Comparison of ENCODE assay signal across 10 mouse cellular contexts in genomic region chr11:49793131-49793530, GRCm38 (mm10). TPM values are rescaled to one million over a fixed set of nuclear protein-coding genes. Genes with fewer than 3 reads are reported as not detected.
A peak's percentile ranks its signal among the peaks of the same experiment; 100 is the strongest.
DNase-seq lines count a peak whose midpoint lies in the region; ATAC-seq and TF ChIP-seq lines count a peak whose summit lies in the region.
"Had no signal": no experiment of that assay in that cellular context is flagged by ENCODE, and none has a peak within 500 bp of the region (broad histone marks: within the 10 kb centered on the region; RNA-seq: fewer than 3 reads in every experiment).

No protein-coding gene starts in this region.

- DNase-seq in intestine, embryonic 14.5 days (ENCODE audit: low spot score), result no peak
- DNase-seq in ES-E14 (ENCODE audit: low read depth, low spot score), result no peak
- DNase-seq in gastrocnemius, adult 18-20 months (ENCODE audit: low spot score), result peak; percentile 64
- no peak for DNase-seq in adipocyte (ENCODE audit: low spot score)
- DNase-seq in layer of hippocampus, postnatal 10 days (ENCODE audit: low spot score in 2 of 2), result no peak
- DNase-seq in frontal cortex, adult 2 months (ENCODE audit: extremely low spot score in 1 of 2, low spot score in 1 of 2), result no peak

- H3K9me3 ChIP-seq in intestine, embryonic 14.5 days (ENCODE audit: control insufficient read depth, low read length), result no peaks in the 10 kb centered on the region
- no peaks in the 10 kb centered on the region for H3K9me3 ChIP-seq in intestine, embryonic 16.5 days (ENCODE audit: control insufficient read depth, low read length)
- no peaks in the 10 kb centered on the region for H3K9me3 ChIP-seq in ES-E14 (ENCODE audit: control insufficient read depth, insufficient read depth, low read depth, low read length)
- peaks cover 11% of the 10 kb centered on the region; the same call in 1 of the 2 replicates for H3K9me3 ChIP-seq in limb, embryonic 13.5 days
- H3K9me3 ChIP-seq: embryonic facial prominence, embryonic 15.5 days had no signal

- WGBS in intestine, embryonic 14.5 days, result 12% methylated on average over 14 of the region's 14 CpGs
- WGBS in intestine, embryonic 16.5 days, result 10% methylated on average over 14 of the region's 14 CpGs
- 8% methylated on average over 14 of the region's 14 CpGs for WGBS in limb, embryonic 13.5 days

- ATAC-seq in intestine, embryonic 14.5 days (replicated peaks; ENCODE audit: low FRiP score, low TSS enrichment, low read depth), result 0 out of 2 replicates have a peak, but pooled peaks have one; percentile 21
- ATAC-seq in intestine, embryonic 16.5 days, result no peak
- ATAC-seq in limb, embryonic 13.5 days (ENCODE audit: low FRiP score, low read depth), result no peak

- in situ Hi-C loops in ES-E14 (cut with MboI; ENCODE audit: low sequenced_read_pairs in 2 of 2, unreplicated experiment in 2 of 2), result no loop called here

- no peak overlapping the region for H3K27ac ChIP-seq in intestine, embryonic 14.5 days (ENCODE audit: low read depth)
- no peak overlapping the region for H3K27ac ChIP-seq in intestine, embryonic 16.5 days (ENCODE audit: low read length)
- H3K27ac ChIP-seq in ES-E14 (ENCODE audit: insufficient read depth, low read depth, low read length, poor library complexity, severe bottlenecking), result no peak overlapping the region
- H3K27ac ChIP-seq in limb, embryonic 13.5 days, result no peak overlapping the region
- H3K27ac ChIP-seq: embryonic facial prominence, embryonic 15.5 days had no signal

- no peaks in the 10 kb centered on the region for H3K36me3 ChIP-seq in intestine, embryonic 14.5 days (ENCODE audit: control insufficient read depth, insufficient read depth, low read length)
- no peaks in the 10 kb centered on the region for H3K36me3 ChIP-seq in intestine, embryonic 16.5 days (ENCODE audit: control insufficient read depth, insufficient read depth, low read length)
- H3K36me3 ChIP-seq in ES-E14 (ENCODE audit: control insufficient read depth, insufficient read depth, low read length, poor library complexity, severe bottlenecking), result no peaks in the 10 kb centered on the region
- no peaks in the 10 kb centered on the region for H3K36me3 ChIP-seq in limb, embryonic 13.5 days
- H3K36me3 ChIP-seq: embryonic facial prominence, embryonic 15.5 days had no signal

- H3K4me3 ChIP-seq in intestine, embryonic 14.5 days (ENCODE audit: low read depth, low read length), result no peak overlapping the region
- no peak overlapping the region for H3K4me3 ChIP-seq in intestine, embryonic 16.5 days (ENCODE audit: low read length)
- H3K4me3 ChIP-seq in ES-E14 (ENCODE audit: insufficient read depth in 1 of 2, low read depth in 1 of 2, low read length in 2 of 2, poor library complexity in 1 of 2, severe bottlenecking in 1 of 2), result peak overlapping the region in 1 of 2 experiments; percentile 84; a peak in 2 of 4 replicates
- no peak overlapping the region for H3K4me3 ChIP-seq in limb, embryonic 13.5 days
- H3K4me3 ChIP-seq: myocyte had no signal

- peaks cover 7% of the 10 kb centered on the region; the same call in 1 of the 2 replicates for H3K4me1 ChIP-seq in intestine, embryonic 14.5 days (replicated peaks; ENCODE audit: control insufficient read depth, insufficient read depth, low read length)
- peaks cover 11% of the 10 kb centered on the region for H3K4me1 ChIP-seq in intestine, embryonic 16.5 days (ENCODE audit: control insufficient read depth, insufficient read depth, low read length)
- peaks cover 0 to 13% of the 10 kb centered on the region in 2 experiments; a peak in 2 of 4 replicates for H3K4me1 ChIP-seq in ES-E14 (ENCODE audit: control insufficient read depth in 2 of 2, insufficient read depth in 2 of 2, low read length in 2 of 2, poor library complexity in 1 of 2)
- H3K4me1 ChIP-seq in limb, embryonic 13.5 days, result peaks cover 26% of the 10 kb centered on the region

- no peak overlapping the region for H3K9ac ChIP-seq in intestine, embryonic 14.5 days (ENCODE audit: low read length)
- H3K9ac ChIP-seq in intestine, embryonic 16.5 days (ENCODE audit: low read depth, low read length), result no peak overlapping the region
- H3K9ac ChIP-seq in ES-E14 (ENCODE audit: insufficient read depth, low read depth, low read length, poor library complexity, severe bottlenecking), result peak overlapping the region; percentile 10; the same call in 1 of the 2 replicates
- H3K9ac ChIP-seq in limb, embryonic 13.5 days, result no peak overlapping the region
- H3K9ac ChIP-seq: embryonic facial prominence, embryonic 15.5 days had no signal

- no peaks in the 10 kb centered on the region for H3K27me3 ChIP-seq in intestine, embryonic 14.5 days (replicated peaks; ENCODE audit: control insufficient read depth, insufficient read depth, low read length)
- H3K27me3 ChIP-seq in intestine, embryonic 16.5 days (replicated peaks; ENCODE audit: control insufficient read depth, insufficient read depth, low read length), result no peaks in the 10 kb centered on the region
- no peaks in the 10 kb centered on the region for H3K27me3 ChIP-seq in limb, embryonic 13.5 days
- H3K27me3 ChIP-seq: embryonic facial prominence, embryonic 15.5 days had no signal

- no peak overlapping the region for H3K4me2 ChIP-seq in intestine, embryonic 14.5 days (ENCODE audit: low read length)
- no peak overlapping the region for H3K4me2 ChIP-seq in intestine, embryonic 16.5 days (ENCODE audit: low read depth, low read length)
- peak overlapping the region; percentile 86 for H3K4me2 ChIP-seq in limb, embryonic 13.5 days (replicated peaks)

TF ChIP-seq in ES-E14, 5 proteins besides CTCF, POLR2A, EP300 and RAD21:
- TF ChIP-seq ZNF384 (IDR thresholded peaks at IDR 0.05; ENCODE audit: low read depth, low read length) (no peak), HCFC1 (IDR thresholded peaks at IDR 0.05; ENCODE audit: borderline replicate concordance, insufficient read depth, low read length) (no peak), CHD2 (IDR thresholded peaks at IDR 0.05; ENCODE audit: low read depth, low read length) (no peak), MAFK (IDR thresholded peaks at IDR 0.05; ENCODE audit: insufficient read depth, low read depth, low read length) (no peak), ZC3H11A (IDR thresholded peaks at IDR 0.05; ENCODE audit: borderline replicate concordance, low read depth, low read length) (no peak)

RNA-seq across cellular contexts. Expression of gene Gfpt2, which starts 0.8 kb away (rescaled TPM):
- 7.0 and 7.7 TPM in 2 replicates for polyA plus RNA-seq in intestine, embryonic 14.5 days (2014; fragmentation: Nextera tagmentation; extraction: Ambion mirVana)
- polyA plus RNA-seq in intestine, embryonic 16.5 days (2015; fragmentation: Nextera tagmentation; extraction: Ambion mirVana), result 5.8 and 6.4 TPM in 2 replicates
- total RNA-seq in ES-E14 (2012; rRNA removed), result 28.0 and 37.1 TPM in 2 replicates
- 10 to 100 TPM in 1 of 2 experiments, 1 to 10 TPM in 1; 4.6 to 11.7 TPM for total RNA-seq in gastrocnemius, adult 18-20 months (2021)
- polyA plus RNA-seq in limb, embryonic 13.5 days (2015; fragmentation: Nextera tagmentation; extraction: Ambion mirVana), result 37.2 and 39.3 TPM in 2 replicates
- total RNA-seq in layer of hippocampus, postnatal 10 days (2021), result 1 to 10 TPM; 6.1 to 6.7 TPM
- polyA plus RNA-seq in frontal cortex, adult 2 months (2012; rRNA removed), result 12.5 and 13.0 TPM in 2 replicates

RNA-seq across cellular contexts. Expression of gene Mapk9, which starts 53.4 kb away (rescaled TPM):
- polyA plus RNA-seq in intestine, embryonic 14.5 days (2014; fragmentation: Nextera tagmentation; extraction: Ambion mirVana), result 32.2 and 33.4 TPM in 2 replicates
- polyA plus RNA-seq in intestine, embryonic 16.5 days (2015; fragmentation: Nextera tagmentation; extraction: Ambion mirVana), result 26.6 and 27.8 TPM in 2 replicates
- total RNA-seq in ES-E14 (2012; rRNA removed), result 27.8 and 28.1 TPM in 2 replicates
- total RNA-seq in gastrocnemius, adult 18-20 months (2021), result 10 to 100 TPM; 51.3 to 52.6 TPM
- 36.1 and 38.2 TPM in 2 replicates for polyA plus RNA-seq in limb, embryonic 13.5 days (2015; fragmentation: Nextera tagmentation; extraction: Ambion mirVana)
- 100 to 1,000 TPM; 151 to 152 TPM for total RNA-seq in layer of hippocampus, postnatal 10 days (2021)
- 127 and 129 TPM in 2 replicates for polyA plus RNA-seq in frontal cortex, adult 2 months (2012; rRNA removed)
